Mouse (Mus musculus) bone marrow, adult 2 months (tissue): ENCODE data around the gene Tubg1. TPM values are rescaled to one million over a fixed set of nuclear protein-coding genes. Genes with fewer than 3 reads are reported as not detected.

Experiments used
- H3K27ac ChIP-seq: fragments of 200-500 bp; 2 replicates; pipeline ENCODE4 v1.5.1; 2012; ENCODE audit warnings: low read depth, mild to moderate bottlenecking, control low read depth, inconsistent platforms, low read length; ENCODE audit not compliant: control insufficient read depth, poor library complexity, insufficient read depth
- H3K4me1 ChIP-seq: fragments of 200-500 bp; 2 replicates; pipeline ENCODE4 v1.6.1; 2011; ENCODE audit warnings: low read length; ENCODE audit not compliant: control insufficient read depth, insufficient read depth
- H3K4me3 ChIP-seq: fragments of 200-500 bp; replicated peaks from 2 replicates; pipeline ENCODE3; 2011; ENCODE audit warnings: mild to moderate bottlenecking, low read depth, low read length, control low read depth; ENCODE audit not compliant: control insufficient read depth
- CTCF ChIP-seq: fragments of 200-500 bp; IDR thresholded peaks from 2 replicates; pipeline ENCODE4 v1.5.1; 2011; ENCODE audit warnings: low read length, control low read depth; ENCODE audit not compliant: control insufficient read depth, insufficient read depth
- POLR2A ChIP-seq: fragments of 200-500 bp; IDR thresholded peaks from 2 replicates; pipeline ENCODE4 v1.6.1; 2011; ENCODE audit warnings: low read depth, mild to moderate bottlenecking, control low read depth, low read length, borderline replicate concordance; ENCODE audit not compliant: control insufficient read depth
- WGBS: fragments of 180-500 bp; shearing (Covaris S2); methylation state at CpG from one replicate; pipeline ENCODE4 v1.1.7; 2018; 5-methylcytosine and 5-hydroxymethylcytosine counted together
- polyA plus RNA-seq: library from polyadenylated mRNA; stranded (reverse); fragments of >200 nt; gene quantifications from 2 replicates; pipeline ENCODE4 v1.2.4, GENCODE M21; 2011; ENCODE audit warnings: low replicate concordance; ENCODE audit not compliant: missing spikeins, insufficient read depth, insufficient read length

Tubg1 gene
- polyA plus RNA-seq, 1 experiment = 16.4 TPM

DNA sequence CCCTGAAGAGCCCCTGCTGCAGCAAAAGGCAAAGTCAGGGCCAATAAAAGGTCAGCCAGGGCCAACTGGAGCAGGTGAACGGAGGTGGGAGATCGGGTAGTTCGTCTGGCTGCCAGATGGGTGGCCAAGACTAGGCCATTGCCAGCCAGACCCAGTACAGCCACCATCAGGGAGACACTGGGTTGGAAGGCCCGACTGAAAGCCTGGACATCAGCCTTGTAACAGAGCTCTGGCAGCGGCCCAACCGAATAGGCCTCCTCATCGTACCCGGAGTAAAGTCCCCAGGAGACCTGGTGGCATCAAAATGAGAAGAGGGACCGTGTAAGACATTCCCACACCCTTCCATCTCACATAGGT lies 54.6 kb downstream of the Tubg1 start:
- TF ChIP-seq CTCF = no peak
- no peak for TF ChIP-seq POLR2A
- Histone ChIP-seq H3K4me1 (peaks cover 2% of the 10 kb centered on the region; the same call in 1 of the 2 replicates), H3K27ac (no peak overlapping the region), H3K4me3 (no peak overlapping the region)
- 30% methylated on average over 9 of the region's 9 CpGs for WGBS

DNA sequence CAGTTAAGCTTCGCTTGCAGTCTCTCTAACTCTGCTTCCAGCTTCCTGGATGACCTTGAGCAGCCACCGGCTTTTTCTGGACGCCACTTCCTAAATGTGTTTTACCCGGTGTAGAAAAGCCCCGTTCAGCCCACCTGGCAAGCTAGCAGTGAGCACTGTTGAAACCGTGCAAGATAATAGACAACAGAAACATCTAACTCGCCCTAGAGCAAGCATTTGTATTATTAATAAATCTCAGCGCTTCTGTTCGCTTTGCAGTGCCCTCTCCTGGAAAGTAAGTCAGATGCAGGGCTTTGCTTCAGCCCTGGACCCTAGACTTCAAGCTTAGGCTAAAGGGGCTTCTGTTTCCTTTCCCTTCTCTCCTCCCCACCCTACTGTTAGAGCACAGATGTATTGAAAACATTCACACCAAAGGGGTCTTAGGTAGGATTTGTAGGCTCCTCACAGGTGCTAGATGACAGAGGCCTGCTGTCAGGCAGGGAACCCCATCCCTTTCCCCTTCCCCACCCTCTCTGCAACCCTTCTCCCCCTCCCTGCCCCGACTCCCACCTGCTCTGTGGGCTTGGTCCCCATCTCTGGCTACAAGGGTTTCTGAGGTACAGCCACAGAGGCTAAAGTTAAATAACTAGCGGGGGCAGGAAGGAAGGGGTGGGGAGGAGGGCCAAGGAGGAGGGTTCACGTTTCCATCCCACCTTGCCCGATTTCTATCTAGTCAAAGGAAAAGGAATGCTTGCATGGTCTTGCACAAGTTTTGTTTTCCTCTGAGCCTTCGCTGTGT lies 55.3 kb downstream of the Tubg1 start, which contains the start of gene Ccr10:
Gene Ccr10, minus strand, starts transcription at position 593 of the 778 bp plus-strand sequence.
- peaks cover 2% of the 10 kb centered on the region; the same call in 1 of the 2 replicates for H3K4me1 ChIP-seq
- no peak within 1 kb of the TSS for H3K27ac ChIP-seq
- TF ChIP-seq POLR2A (no peak), CTCF (no peak)
- 14% methylated on average over 14 of the region's 14 CpGs for WGBS
- H3K4me3 ChIP-seq = no peak within 1 kb of the TSS

DNA sequence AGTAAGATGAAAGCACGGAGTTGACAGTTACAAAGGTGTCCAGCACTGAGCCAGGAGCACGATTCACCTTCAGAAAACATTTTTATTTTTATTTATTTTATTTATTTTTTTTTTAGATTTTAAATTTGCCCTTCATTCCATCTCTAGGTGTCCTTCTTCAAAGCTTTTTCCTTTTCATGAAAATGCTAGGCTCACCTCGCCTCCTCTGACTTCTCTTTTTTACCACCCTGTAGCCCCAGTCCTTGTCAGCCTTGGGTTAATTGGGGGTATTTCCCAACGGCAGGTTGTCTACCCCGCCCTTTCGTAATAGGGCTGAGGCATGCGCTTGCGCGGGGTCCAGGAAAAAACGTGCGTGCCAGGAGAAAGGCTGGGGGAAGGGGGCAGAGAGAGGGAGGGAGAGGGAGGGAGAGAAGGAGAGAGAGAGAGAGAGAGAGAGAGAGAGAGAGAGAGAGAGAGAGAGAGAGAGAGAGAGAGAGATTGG lies 55.9 kb downstream of the Tubg1 start:
- Histone ChIP-seq H3K27ac (no peak overlapping the region), H3K4me1 (peaks cover 2% of the 10 kb centered on the region; the same call in 1 of the 2 replicates), H3K4me3 (no peak overlapping the region)
- WGBS = 4% methylated on average over 11 of the region's 11 CpGs
- TF ChIP-seq POLR2A = no peak
- TF ChIP-seq CTCF = no peak

Other genes with a start within 250 kb of the Tubg1 start
- 21.4 and 60.0 TPM in 2 replicates for gene Stat3, start 180.4 kb upstream of the Tubg1 start, polyA plus RNA-seq
- gene Cavin1, start 149.1 kb upstream of the Tubg1 start, polyA plus RNA-seq = 54.2 and 71.2 TPM in 2 replicates
- gene Atp6v0a1, start 110.5 kb upstream of the Tubg1 start, polyA plus RNA-seq = 44.9 and 61.5 TPM in 2 replicates
- gene Naglu, start 49.9 kb upstream of the Tubg1 start, polyA plus RNA-seq = 3.4 and 5.6 TPM in 2 replicates
- gene Hsd17b1, start 41.5 kb upstream of the Tubg1 start, polyA plus RNA-seq = 0.97 and 2.3 TPM in 2 replicates
- gene Coasy, start 37.4 kb upstream of the Tubg1 start, polyA plus RNA-seq = 11.2 and 25.5 TPM in 2 replicates
- 15.3 and 23.6 TPM in 2 replicates for gene Mlx, start 32.7 kb upstream of the Tubg1 start, polyA plus RNA-seq
- 12.6 and 14.3 TPM in 2 replicates for gene Psmc3ip, start 24.5 kb upstream of the Tubg1 start, polyA plus RNA-seq
- 34.4 and 49.4 TPM in 2 replicates for gene Retreg3, start within 50 bp of the Tubg1 start, polyA plus RNA-seq
- 3.4 TPM in 1 of 2 replicates, not detected in the other for gene Tubg2, start 36.0 kb downstream of the Tubg1 start, polyA plus RNA-seq
- 0.54 and 1.5 TPM in 2 replicates for gene Cntnap1, start 50.6 kb downstream of the Tubg1 start, polyA plus RNA-seq
- 2.0 and 2.1 TPM in 2 replicates for gene Plekhh3, start 51.4 kb downstream of the Tubg1 start, polyA plus RNA-seq
- not detected in 2 replicates for gene Ccr10, start 55.5 kb downstream of the Tubg1 start, polyA plus RNA-seq
- 21.2 and 35.8 TPM in 2 replicates for gene Ezh1, start 106.5 kb downstream of the Tubg1 start, polyA plus RNA-seq
- gene Ramp2, start 126.1 kb downstream of the Tubg1 start, polyA plus RNA-seq = 4.6 and 4.8 TPM in 2 replicates
- 71.9 and 86.6 TPM in 2 replicates for gene Vps25, start 133.8 kb downstream of the Tubg1 start, polyA plus RNA-seq
- 5.5 and 19.8 TPM in 2 replicates for gene Wnk4, start 140.6 kb downstream of the Tubg1 start, polyA plus RNA-seq
- gene Cntd1, start 159.1 kb downstream of the Tubg1 start, polyA plus RNA-seq = 1.3 and 2.2 TPM in 2 replicates
- gene Coa3, start 159.2 kb downstream of the Tubg1 start, polyA plus RNA-seq = 34.2 and 61.9 TPM in 2 replicates
- gene Becn1, start 182.3 kb downstream of the Tubg1 start, polyA plus RNA-seq = 144 and 173 TPM in 2 replicates
- 114 and 148 TPM in 2 replicates for gene Psme3, start 196.3 kb downstream of the Tubg1 start, polyA plus RNA-seq
- 11.0 and 12.4 TPM in 2 replicates for gene Aoc2, start 205.1 kb downstream of the Tubg1 start, polyA plus RNA-seq
- 0.82 and 1.0 TPM in 2 replicates for gene Aoc3, start 210.7 kb downstream of the Tubg1 start, polyA plus RNA-seq
- gene G6pc, start 247.6 kb downstream of the Tubg1 start, polyA plus RNA-seq = not detected in 2 replicates